Mouse (Mus musculus) small intestine, adult 2 months (tissue): ENCODE measurements around the gene Col4a2. TPM values are rescaled to one million over a fixed set of nuclear protein-coding genes. Genes with fewer than 3 reads are reported as not detected.
A peak's percentile ranks its signal among the peaks of the same experiment; 100 is the strongest.

Experiments
- H3K27ac ChIP-seq: fragments of 200-500 bp; 2 replicates; pipeline ENCODE4 v1.5.1; 2012; ENCODE audit warnings: low read depth, low read length, control low read depth, inconsistent platforms; ENCODE audit not compliant: insufficient read depth
- H3K27me3 ChIP-seq: fragments of 200-500 bp; 2 replicates; pipeline ENCODE4 v1.6.1; 2012; ENCODE audit warnings: mild to moderate bottlenecking, moderate library complexity, low read length, inconsistent platforms; ENCODE audit not compliant: control insufficient read depth, insufficient read depth
- H3K36me3 ChIP-seq: fragments of 200-500 bp; 2 replicates; pipeline ENCODE4 v1.6.1; 2012; ENCODE audit warnings: mild to moderate bottlenecking, low read length, control low read depth, inconsistent platforms; ENCODE audit not compliant: control insufficient read depth, insufficient read depth
- H3K4me1 ChIP-seq: fragments of 200-500 bp; 2 replicates; pipeline ENCODE4 v1.6.1; 2012; ENCODE audit warnings: low read length, inconsistent platforms, mixed read lengths; ENCODE audit not compliant: control insufficient read depth, insufficient read depth, insufficient read length
- H3K4me3 ChIP-seq: fragments of 200-500 bp; 2 replicates; pipeline ENCODE4 v1.5.1; 2012; ENCODE audit warnings: low read depth, mild to moderate bottlenecking, control low read depth, inconsistent platforms, low read length, moderate library complexity
- CTCF ChIP-seq: fragments of 200-500 bp; IDR thresholded peaks from 2 replicates; pipeline ENCODE4 v1.5.1; 2012; ENCODE audit warnings: low read depth, mild to moderate bottlenecking, control low read depth, inconsistent platforms, low read length, moderate library complexity, mixed read lengths; ENCODE audit not compliant: insufficient replicate concordance, insufficient read length; ENCODE audit errors: extremely low read depth
- POLR2A ChIP-seq: fragments of 200-500 bp; IDR thresholded peaks from 2 replicates; pipeline ENCODE4 v1.6.1; 2012; ENCODE audit warnings: low read depth, mild to moderate bottlenecking, control low read depth, inconsistent platforms, low read length, moderate library complexity
- WGBS: fragments of 180-500 bp; shearing (Covaris S2); methylation state at CpG from one replicate; pipeline ENCODE4 v1.1.7; 2018; 5-methylcytosine and 5-hydroxymethylcytosine counted together
- polyA plus RNA-seq: library from polyadenylated mRNA; depleted of rRNA; stranded (reverse); fragments of >200 nt; gene quantifications from 2 replicates; pipeline ENCODE4 v1.2.3, GENCODE M21; 2012

The Col4a2 gene
- polyA plus RNA-seq, 1 experiment, result 35.6 TPM

- 0 out of 2 replicates have a peak overlapping the region, but pooled peaks have one; percentile 19 for H3K27ac ChIP-seq
- no peak overlapping the region for H3K4me3 ChIP-seq
- WGBS, result 77% methylated on average over 3 of the region's 3 CpGs
- H3K27me3 ChIP-seq, result no peaks in the 10 kb centered on the region
- TF ChIP-seq POLR2A (no peak), CTCF (no peak)
- 0 out of 2 replicates have a peak, but pooled peaks cover 1% of the 10 kb centered on the region for H3K4me1 ChIP-seq
- no peaks in the 10 kb centered on the region for H3K36me3 ChIP-seq
Measured at GRCm38 (mm10) chr8:11383379-11383778, 70.8 kb downstream of the Col4a2 start.

GRCm38 (mm10) chr8:11384841-11385240 lies 72.2 kb downstream of the Col4a2 start:
- H3K27ac ChIP-seq, result no peak overlapping the region
- H3K4me1 ChIP-seq, result peaks cover 3% of the 10 kb centered on the region; the same call in 1 of the 2 replicates
- 68% methylated on average over 4 of the region's 4 CpGs for WGBS
- no peaks in the 10 kb centered on the region for H3K36me3 ChIP-seq
- no peaks in the 10 kb centered on the region for H3K27me3 ChIP-seq
- H3K4me3 ChIP-seq, result no peak overlapping the region
- TF ChIP-seq CTCF (no peak), POLR2A (no peak)

- WGBS, result 70% methylated on average over 9 of the region's 9 CpGs
- Histone ChIP-seq H3K27ac (peak overlapping the region; percentile 36; the same call in 1 of the 2 replicates), H3K4me1 (peaks cover 4% of the 10 kb centered on the region; the same call in 1 of the 2 replicates), H3K4me3 (no peak overlapping the region), H3K27me3 (no peaks in the 10 kb centered on the region), H3K36me3 (no peaks in the 10 kb centered on the region)
- TF ChIP-seq CTCF (no peak), POLR2A (no peak)
Measured at GRCm38 (mm10) chr8:11385272-11385905, 72.8 kb downstream of the Col4a2 start.

GRCm38 (mm10) chr8:11387282-11387681 lies 74.7 kb downstream of the Col4a2 start:
- H3K27ac ChIP-seq, result no peak overlapping the region
- H3K36me3 ChIP-seq, result no peaks in the 10 kb centered on the region
- TF ChIP-seq CTCF (no peak), POLR2A (no peak)
- 85% methylated on average over 4 of the region's 4 CpGs for WGBS
- H3K4me3 ChIP-seq, result no peak overlapping the region
- peaks cover 4% of the 10 kb centered on the region; the same call in 1 of the 2 replicates for H3K4me1 ChIP-seq
- H3K27me3 ChIP-seq, result no peaks in the 10 kb centered on the region

DNA sequence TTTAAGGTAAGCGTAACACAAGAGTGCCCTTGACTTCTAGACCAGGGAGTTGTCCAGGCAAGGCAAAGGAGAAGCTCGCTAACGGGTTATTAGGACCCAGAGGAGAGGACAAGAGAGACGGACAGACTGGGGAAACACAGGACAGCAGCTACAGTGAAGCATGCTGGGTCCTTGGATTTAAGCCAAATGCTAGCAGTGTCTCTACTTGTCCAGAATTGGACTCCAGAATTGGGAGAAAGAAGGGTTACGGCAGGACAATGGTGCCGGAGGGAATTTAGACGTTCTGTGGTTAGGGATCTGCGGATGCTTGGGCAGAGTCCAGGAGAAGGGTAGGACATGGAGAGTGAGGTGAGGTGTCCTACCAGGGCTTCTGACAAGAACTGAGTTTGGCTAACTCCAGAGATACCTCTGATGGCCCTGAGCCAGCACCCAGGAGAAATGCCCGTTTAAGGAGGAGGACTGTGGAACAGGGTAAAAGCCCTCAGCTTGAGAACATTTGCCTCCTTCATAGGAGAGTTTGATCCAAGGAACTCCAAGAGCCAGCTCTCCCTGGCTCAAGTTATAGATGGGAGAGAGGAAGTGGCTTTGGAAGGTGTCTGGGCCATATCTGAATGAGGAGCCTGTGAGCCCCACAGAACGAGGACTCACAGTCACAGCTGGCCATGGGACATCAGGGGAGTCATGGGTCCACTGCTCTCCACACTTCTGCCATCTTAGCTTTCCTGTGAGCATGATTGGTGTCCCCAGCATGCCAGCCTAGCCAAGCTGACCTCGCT lies 76.9 kb downstream of the Col4a2 start:
- Histone ChIP-seq H3K4me3 (no peak overlapping the region), H3K27me3 (no peaks in the 10 kb centered on the region), H3K4me1 (peaks cover 8% of the 10 kb centered on the region; the same call in 1 of the 2 replicates), H3K36me3 (no peaks in the 10 kb centered on the region), H3K27ac (no peak overlapping the region)
- 74% methylated on average over 11 of the region's 11 CpGs for WGBS
- TF ChIP-seq POLR2A (no peak), CTCF (no peak)

GRCm38 (mm10) chr8:11392739-11393138 lies 80.1 kb downstream of the Col4a2 start:
- H3K27ac ChIP-seq, result peak overlapping the region; percentile 50; the same call in 1 of the 2 replicates

GRCm38 (mm10) chr8:11393161-11393560 lies 80.6 kb downstream of the Col4a2 start:
- Histone ChIP-seq H3K27ac (peak overlapping the region; percentile 50), H3K36me3 (no peaks in the 10 kb centered on the region), H3K4me1 (peaks cover 7% of the 10 kb centered on the region; the same call in 1 of the 2 replicates), H3K27me3 (no peaks in the 10 kb centered on the region), H3K4me3 (no peak overlapping the region)
- WGBS, result 39% methylated on average over 7 of the region's 7 CpGs
- no peak for TF ChIP-seq POLR2A
- no peak for TF ChIP-seq CTCF

More at GRCm38 (mm10) chr8:11392739-11393138, 80.1 kb downstream of the Col4a2 start:
- 6% methylated on average over 1 of the region's 1 CpGs for WGBS
- H3K4me1 ChIP-seq, result peaks cover 7% of the 10 kb centered on the region; the same call in 1 of the 2 replicates
- no peaks in the 10 kb centered on the region for H3K27me3 ChIP-seq
- H3K4me3 ChIP-seq, result no peak overlapping the region
- no peaks in the 10 kb centered on the region for H3K36me3 ChIP-seq
- TF ChIP-seq CTCF (peak; percentile 91; the same call in 1 of the 2 replicates), POLR2A (no peak)
